Mouse (Mus musculus): Measurements from ENCODE around the gene Atp11a. TPM values are rescaled to one million over a fixed set of nuclear protein-coding genes. Genes with fewer than 3 reads are reported as not detected.
A peak's percentile ranks its signal among the peaks of the same experiment; 100 is the strongest.

Gene Atp11a
- polyA plus RNA-seq, 1 experiment from 2014 or later: 22.2 TPM

- H3K9ac ChIP-seq: no peak overlapping the region
- 77% methylated on average over 12 of the region's 12 CpGs for WGBS
These were observed 137.2 kb downstream of the Atp11a start for GRCm38 (mm10) chr8:12893797-12894578.

GRCm38 (mm10) chr8:12894783-12895534 is 138.1 kb downstream of the Atp11a start:
- H3K4me3 ChIP-seq (replicated peaks): no peak overlapping the region
- no peaks in the 10 kb centered on the region for H3K27me3 ChIP-seq
- H3K27ac ChIP-seq (replicated peaks): no peak overlapping the region
- no peaks in the 10 kb centered on the region for H3K9me3 ChIP-seq (replicated peaks)
- no peak overlapping the region for H3K4me2 ChIP-seq (replicated peaks)
- H3K4me1 ChIP-seq: no peaks in the 10 kb centered on the region; the same call in 1 of the 2 replicates
- WGBS: 77% methylated on average over 11 of the region's 11 CpGs
- H3K9ac ChIP-seq: no peak overlapping the region
- ATAC-seq (ENCODE audit: insufficient number of reproducible peaks, low FRiP score, low TSS enrichment, low read depth): no peak
- H3K36me3 ChIP-seq: no peaks in the 10 kb centered on the region

More at GRCm38 (mm10) chr8:12893797-12894578, 137.2 kb downstream of the Atp11a start:
- H3K4me3 ChIP-seq (replicated peaks): no peak overlapping the region
- no peaks in the 10 kb centered on the region for H3K9me3 ChIP-seq (replicated peaks)
- H3K4me1 ChIP-seq: peaks cover 2% of the 10 kb centered on the region; the same call in 1 of the 2 replicates
- no peaks in the 10 kb centered on the region for H3K27me3 ChIP-seq
- no peak for ATAC-seq (ENCODE audit: insufficient number of reproducible peaks, low FRiP score, low TSS enrichment, low read depth)
- no peak overlapping the region for H3K4me2 ChIP-seq (replicated peaks)
- H3K36me3 ChIP-seq: no peaks in the 10 kb centered on the region
- H3K27ac ChIP-seq (replicated peaks): no peak overlapping the region

GRCm38 (mm10) chr8:12895535-12896150 is 138.8 kb downstream of the Atp11a start:
- H3K4me1 ChIP-seq: no peaks in the 10 kb centered on the region; the same call in 1 of the 2 replicates
- H3K27ac ChIP-seq (replicated peaks): no peak overlapping the region
- 65% methylated on average over 9 of the region's 9 CpGs for WGBS
- no peaks in the 10 kb centered on the region for H3K27me3 ChIP-seq
- no peak overlapping the region for H3K4me2 ChIP-seq (replicated peaks)
- no peak overlapping the region for H3K9ac ChIP-seq
- no peaks in the 10 kb centered on the region for H3K36me3 ChIP-seq
- H3K4me3 ChIP-seq (replicated peaks): no peak overlapping the region
- no peak for ATAC-seq (ENCODE audit: insufficient number of reproducible peaks, low FRiP score, low TSS enrichment, low read depth)
- no peaks in the 10 kb centered on the region for H3K9me3 ChIP-seq (replicated peaks)

- Histone ChIP-seq H3K9me3 (replicated peaks) (no peaks in the 10 kb centered on the region), H3K27me3 (no peaks in the 10 kb centered on the region), H3K9ac (no peak overlapping the region), H3K27ac (replicated peaks) (no peak overlapping the region), H3K4me1 (no peaks in the 10 kb centered on the region; the same call in 1 of the 2 replicates), H3K4me2 (replicated peaks) (no peak overlapping the region), H3K36me3 (no peaks in the 10 kb centered on the region), H3K4me3 (replicated peaks) (no peak overlapping the region)
- ATAC-seq (ENCODE audit: insufficient number of reproducible peaks, low FRiP score, low TSS enrichment, low read depth): no peak
- WGBS: 45% methylated on average over 13 of the region's 13 CpGs
These were observed 139.9 kb downstream of the Atp11a start for GRCm38 (mm10) chr8:12896494-12897373.

GRCm38 (mm10) chr8:12897815-12898214 is 141.0 kb downstream of the Atp11a start:
- no peak for ATAC-seq (ENCODE audit: insufficient number of reproducible peaks, low FRiP score, low TSS enrichment, low read depth)

GRCm38 (mm10) chr8:12903790-12904415 is 147.1 kb downstream of the Atp11a start:
- Histone ChIP-seq H3K9me3 (replicated peaks) (no peaks in the 10 kb centered on the region), H3K4me1 (no peaks in the 10 kb centered on the region), H3K4me2 (replicated peaks) (no peak overlapping the region), H3K27ac (replicated peaks) (0 out of 2 replicates have a peak overlapping the region, but pooled peaks have one; percentile 34), H3K4me3 (replicated peaks) (no peak overlapping the region), H3K9ac (no peak overlapping the region), H3K27me3 (no peaks in the 10 kb centered on the region), H3K36me3 (no peaks in the 10 kb centered on the region)
- 81% methylated on average over 13 of the region's 13 CpGs for WGBS
- no peak for ATAC-seq (ENCODE audit: insufficient number of reproducible peaks, low FRiP score, low TSS enrichment, low read depth)

More at GRCm38 (mm10) chr8:12897815-12898214, 141.0 kb downstream of the Atp11a start:
- H3K4me2 ChIP-seq (replicated peaks): no peak overlapping the region
- H3K27ac ChIP-seq (replicated peaks): no peak overlapping the region
- H3K4me1 ChIP-seq: no peaks in the 10 kb centered on the region; the same call in 1 of the 2 replicates
- H3K27me3 ChIP-seq: no peaks in the 10 kb centered on the region
- no peak overlapping the region for H3K4me3 ChIP-seq (replicated peaks)
- H3K9me3 ChIP-seq (replicated peaks): no peaks in the 10 kb centered on the region
- H3K36me3 ChIP-seq: no peaks in the 10 kb centered on the region
- no peak overlapping the region for H3K9ac ChIP-seq
- WGBS: 52% methylated on average over 9 of the region's 9 CpGs

- Histone ChIP-seq H3K4me2 (replicated peaks) (no peak overlapping the region), H3K9me3 (replicated peaks) (no peaks in the 10 kb centered on the region), H3K27ac (replicated peaks) (no peak overlapping the region), H3K4me1 (no peaks in the 10 kb centered on the region), H3K4me3 (replicated peaks) (no peak overlapping the region), H3K9ac (no peak overlapping the region), H3K36me3 (no peaks in the 10 kb centered on the region), H3K27me3 (no peaks in the 10 kb centered on the region)
- no peak for ATAC-seq (ENCODE audit: insufficient number of reproducible peaks, low FRiP score, low TSS enrichment, low read depth)
- WGBS: 76% methylated on average over 5 of the region's 5 CpGs
These were observed 148.3 kb downstream of the Atp11a start for GRCm38 (mm10) chr8:12905122-12905521.

GRCm38 (mm10) chr8:12905599-12906321 is 148.9 kb downstream of the Atp11a start:
- 75% methylated on average over 11 of the region's 11 CpGs for WGBS

GRCm38 (mm10) chr8:12906597-12906996 is 149.8 kb downstream of the Atp11a start:
- H3K4me2 ChIP-seq (replicated peaks): no peak overlapping the region
- no peak overlapping the region for H3K9ac ChIP-seq
- H3K4me3 ChIP-seq (replicated peaks): no peak overlapping the region
- no peak for ATAC-seq (ENCODE audit: insufficient number of reproducible peaks, low FRiP score, low TSS enrichment, low read depth)
- H3K4me1 ChIP-seq: no peaks in the 10 kb centered on the region
- no peaks in the 10 kb centered on the region for H3K9me3 ChIP-seq (replicated peaks)
- H3K36me3 ChIP-seq: no peaks in the 10 kb centered on the region
- no peaks in the 10 kb centered on the region for H3K27me3 ChIP-seq
- H3K27ac ChIP-seq (replicated peaks): no peak overlapping the region
- WGBS: 70% methylated on average over 5 of the region's 5 CpGs

More at GRCm38 (mm10) chr8:12905599-12906321, 148.9 kb downstream of the Atp11a start:
- Histone ChIP-seq H3K27ac (replicated peaks) (peak overlapping the region; percentile 34; the same call in 1 of the 2 replicates), H3K4me3 (replicated peaks) (no peak overlapping the region), H3K9ac (no peak overlapping the region), H3K36me3 (no peaks in the 10 kb centered on the region), H3K27me3 (no peaks in the 10 kb centered on the region), H3K4me2 (replicated peaks) (no peak overlapping the region), H3K9me3 (replicated peaks) (no peaks in the 10 kb centered on the region), H3K4me1 (no peaks in the 10 kb centered on the region)
- no peak for ATAC-seq (ENCODE audit: insufficient number of reproducible peaks, low FRiP score, low TSS enrichment, low read depth)

GRCm38 (mm10) chr8:12907730-12908129 is 150.9 kb downstream of the Atp11a start:
- Histone ChIP-seq H3K4me3 (replicated peaks) (no peak overlapping the region), H3K36me3 (no peaks in the 10 kb centered on the region), H3K27me3 (no peaks in the 10 kb centered on the region), H3K4me2 (replicated peaks) (no peak overlapping the region), H3K9ac (no peak overlapping the region), H3K4me1 (0 out of 2 replicates have a peak, but pooled peaks cover 3% of the 10 kb centered on the region), H3K9me3 (replicated peaks) (no peaks in the 10 kb centered on the region), H3K27ac (replicated peaks) (no peak overlapping the region)
- WGBS: 81% methylated on average over 4 of the region's 4 CpGs
- ATAC-seq (ENCODE audit: insufficient number of reproducible peaks, low FRiP score, low TSS enrichment, low read depth): no peak

All from embryonic facial prominence, embryonic 15.5 days (tissue).